Mouse (Mus musculus) forebrain, embryonic 13.5 days (tissue): ENCODE measurements around the gene Pde4dip. TPM values are rescaled to one million over a fixed set of nuclear protein-coding genes. Genes with fewer than 3 reads are reported as not detected.

Source experiments
- ATAC-seq: fragments of 200-750 bp; cut with Nextera tagmentation; 2 replicates; pipeline ENCODE4 v1.8.0; 2017
- H3K27ac ChIP-seq: fragments of 300-500 bp; sonication (generic); 2 replicates; pipeline ENCODE4 v1.5.1; 2015; ENCODE audit warnings: inconsistent platforms, mild to moderate bottlenecking, moderate library complexity
- H3K27me3 ChIP-seq: fragments of 300-500 bp; sonication (generic); 2 replicates; pipeline ENCODE4 v1.6.1; 2015; ENCODE audit warnings: mild to moderate bottlenecking, inconsistent platforms
- H3K36me3 ChIP-seq: fragments of 300-500 bp; sonication (generic); 2 replicates; pipeline ENCODE4 v1.6.1; 2015; ENCODE audit warnings: mild to moderate bottlenecking, inconsistent platforms; ENCODE audit not compliant: poor library complexity, severe bottlenecking
- H3K4me1 ChIP-seq: fragments of 300-500 bp; sonication (generic); 2 replicates; pipeline ENCODE4 v1.6.1; 2015; ENCODE audit warnings: inconsistent platforms
- H3K4me2 ChIP-seq: fragments of 300-500 bp; sonication (generic); 2 replicates; pipeline ENCODE4 v1.6.1; 2015; ENCODE audit warnings: inconsistent platforms, mild to moderate bottlenecking, moderate library complexity
- H3K4me3 ChIP-seq: fragments of 300-500 bp; sonication (generic); 2 replicates; pipeline ENCODE4 v1.5.1; 2015; ENCODE audit warnings: mild to moderate bottlenecking, inconsistent platforms
- H3K9ac ChIP-seq: fragments of 300-500 bp; sonication (generic); 2 replicates; pipeline ENCODE4 v1.6.1; 2015; ENCODE audit warnings: mild to moderate bottlenecking, inconsistent platforms
- H3K9me3 ChIP-seq: fragments of 300-500 bp; sonication (generic); replicated peaks from 2 replicates; pipeline ENCODE4 v1.6.1; 2016; ENCODE audit warnings: inconsistent platforms
- WGBS: fragments of 180-500 bp; shearing (Covaris S2); methylation state at CpG from one replicate; pipeline ENCODE4 v1.1.7; 2015; 5-methylcytosine and 5-hydroxymethylcytosine counted together
- polyA plus RNA-seq: library from polyadenylated mRNA; unstranded; fragments of >200 nt; fragmentation: Nextera tagmentation; extraction: Ambion mirVana; gene quantifications from 2 replicates; pipeline ENCODE4 v1.2.1, GENCODE M21; 2015

The Pde4dip gene
- polyA plus RNA-seq, 1 experiment from 2014 or later: 37.3 TPM

GRCm38 (mm10) chr3:97667093-97667675 lies 221.3 kb downstream of the Pde4dip start:
- Histone ChIP-seq H3K4me1 (no peaks in the 10 kb centered on the region), H3K9me3 (no peaks in the 10 kb centered on the region), H3K9ac (no peak overlapping the region), H3K4me2 (no peak overlapping the region), H3K27me3 (no peaks in the 10 kb centered on the region), H3K27ac (no peak overlapping the region), H3K4me3 (no peak overlapping the region), H3K36me3 (peaks cover 62% of the 10 kb centered on the region)
- WGBS: 86% methylated on average over 14 of the region's 14 CpGs
- ATAC-seq: no peak

GRCm38 (mm10) chr3:97666154-97666553 lies 222.4 kb downstream of the Pde4dip start:
- Histone ChIP-seq H3K9me3 (no peaks in the 10 kb centered on the region), H3K36me3 (peaks cover 57% of the 10 kb centered on the region), H3K27me3 (no peaks in the 10 kb centered on the region), H3K27ac (no peak overlapping the region), H3K4me1 (no peaks in the 10 kb centered on the region), H3K4me2 (no peak overlapping the region), H3K9ac (no peak overlapping the region), H3K4me3 (no peak overlapping the region)
- WGBS: 76% methylated on average over 8 of the region's 8 CpGs
- no peak for ATAC-seq

- Histone ChIP-seq H3K9ac (no peak overlapping the region), H3K4me2 (no peak overlapping the region), H3K36me3 (peaks cover 55% of the 10 kb centered on the region), H3K4me1 (no peaks in the 10 kb centered on the region), H3K27ac (no peak overlapping the region), H3K27me3 (no peaks in the 10 kb centered on the region), H3K9me3 (no peaks in the 10 kb centered on the region), H3K4me3 (no peak overlapping the region)
- WGBS: 93% methylated on average over 9 of the region's 9 CpGs
- no peak for ATAC-seq
Measured at GRCm38 (mm10) chr3:97665525-97665924, 223.0 kb downstream of the Pde4dip start.

GRCm38 (mm10) chr3:97661206-97661605 lies 227.3 kb downstream of the Pde4dip start:
- WGBS: 72% methylated on average over 8 of the region's 8 CpGs
- H3K36me3 ChIP-seq: peaks cover 19% of the 10 kb centered on the region
- no peak for ATAC-seq
- H3K4me3 ChIP-seq: no peak overlapping the region
- no peak overlapping the region for H3K4me2 ChIP-seq
- H3K9me3 ChIP-seq: no peaks in the 10 kb centered on the region
- no peak overlapping the region for H3K9ac ChIP-seq
- H3K4me1 ChIP-seq: peaks cover 17% of the 10 kb centered on the region
- H3K27ac ChIP-seq: no peak overlapping the region
- H3K27me3 ChIP-seq: no peaks in the 10 kb centered on the region

- H3K4me3 ChIP-seq: no peak overlapping the region
- H3K9ac ChIP-seq: 0 out of 2 replicates have a peak overlapping the region, but pooled peaks have one; percentile 3
- ATAC-seq: no peak
- H3K9me3 ChIP-seq: no peaks in the 10 kb centered on the region; the same call in 1 of the 2 replicates
- H3K4me2 ChIP-seq: no peak overlapping the region
- 91% methylated on average over 7 of the region's 7 CpGs for WGBS
- no peaks in the 10 kb centered on the region for H3K27me3 ChIP-seq
- H3K4me1 ChIP-seq: peaks cover 17% of the 10 kb centered on the region
- H3K36me3 ChIP-seq: peaks cover 11% of the 10 kb centered on the region; the same call in 1 of the 2 replicates
- no peak overlapping the region for H3K27ac ChIP-seq
Measured at GRCm38 (mm10) chr3:97659746-97660145, 228.8 kb downstream of the Pde4dip start.

GRCm38 (mm10) chr3:97658426-97659193 lies 229.9 kb downstream of the Pde4dip start:
- H3K4me2 ChIP-seq: peak overlapping the region; percentile 83
- H3K27me3 ChIP-seq: no peaks in the 10 kb centered on the region
- peaks cover 17% of the 10 kb centered on the region for H3K4me1 ChIP-seq
- H3K9ac ChIP-seq: peak overlapping the region; percentile 78
- ATAC-seq: peak; percentile 82
- 0 out of 2 replicates have a peak overlapping the region, but pooled peaks have one; percentile 31 for H3K27ac ChIP-seq
- no peaks in the 10 kb centered on the region; the same call in 1 of the 2 replicates for H3K9me3 ChIP-seq
- 1% methylated on average over 41 of the region's 50 CpGs for WGBS
- peak overlapping the region; percentile 78 for H3K4me3 ChIP-seq
- H3K36me3 ChIP-seq: peaks cover 3% of the 10 kb centered on the region; the same call in 1 of the 2 replicates

- Histone ChIP-seq H3K4me1 (peaks cover 17% of the 10 kb centered on the region), H3K9me3 (no peaks in the 10 kb centered on the region; the same call in 1 of the 2 replicates), H3K4me2 (peak within 1 kb of the TSS; percentile 83), H3K9ac (peak within 1 kb of the TSS; percentile 78), H3K27me3 (no peaks in the 10 kb centered on the region), H3K36me3 (0 out of 2 replicates have a peak, but pooled peaks cover 3% of the 10 kb centered on the region), H3K4me3 (peak within 1 kb of the TSS; percentile 78), H3K27ac (0 out of 2 replicates have a peak within 1 kb of the TSS, but pooled peaks have one; percentile 31)
- peak; percentile 96 for ATAC-seq
- 3% methylated on average over 51 of the region's 51 CpGs for WGBS
Measured at GRCm38 (mm10) chr3:97657655-97658411, 230.7 kb downstream of the Pde4dip start, which contains the start of gene Prkab2. TSS of gene Prkab2 (plus strand) at chr3:97658193.

GRCm38 (mm10) chr3:97654901-97655300 lies 233.6 kb downstream of the Pde4dip start:
- Histone ChIP-seq H3K4me2 (no peak overlapping the region), H3K9me3 (no peaks in the 10 kb centered on the region; the same call in 1 of the 2 replicates), H3K4me3 (no peak overlapping the region), H3K27ac (no peak overlapping the region), H3K4me1 (peaks cover 17% of the 10 kb centered on the region), H3K9ac (no peak overlapping the region), H3K27me3 (no peaks in the 10 kb centered on the region), H3K36me3 (no peaks in the 10 kb centered on the region)
- ATAC-seq: no peak
- 81% methylated on average over 8 of the region's 8 CpGs for WGBS

- ATAC-seq: no peak
- 94% methylated on average over 5 of the region's 5 CpGs for WGBS
- Histone ChIP-seq H3K27me3 (no peaks in the 10 kb centered on the region), H3K4me3 (no peak overlapping the region), H3K9me3 (no peaks in the 10 kb centered on the region; the same call in 1 of the 2 replicates), H3K36me3 (no peaks in the 10 kb centered on the region), H3K4me2 (no peak overlapping the region), H3K27ac (no peak overlapping the region), H3K9ac (no peak overlapping the region), H3K4me1 (peaks cover 6% of the 10 kb centered on the region)
Measured at GRCm38 (mm10) chr3:97653781-97654180, 234.7 kb downstream of the Pde4dip start.

GRCm38 (mm10) chr3:97651604-97652003 lies 236.9 kb downstream of the Pde4dip start:
- WGBS: 85% methylated on average over 10 of the region's 10 CpGs

GRCm38 (mm10) chr3:97649469-97649868 lies 239.0 kb downstream of the Pde4dip start:
- 81% methylated on average over 6 of the region's 6 CpGs for WGBS
- no peak overlapping the region for H3K9ac ChIP-seq
- H3K4me3 ChIP-seq: no peak overlapping the region
- ATAC-seq: no peak
- no peak overlapping the region for H3K4me2 ChIP-seq
- H3K27me3 ChIP-seq: no peaks in the 10 kb centered on the region
- H3K4me1 ChIP-seq: no peaks in the 10 kb centered on the region
- no peaks in the 10 kb centered on the region for H3K36me3 ChIP-seq
- H3K27ac ChIP-seq: no peak overlapping the region
- no peaks in the 10 kb centered on the region for H3K9me3 ChIP-seq

More at GRCm38 (mm10) chr3:97651604-97652003, 236.9 kb downstream of the Pde4dip start:
- Histone ChIP-seq H3K9ac (no peak overlapping the region), H3K9me3 (no peaks in the 10 kb centered on the region; the same call in 1 of the 2 replicates), H3K27ac (no peak overlapping the region), H3K27me3 (no peaks in the 10 kb centered on the region), H3K4me2 (no peak overlapping the region), H3K4me3 (no peak overlapping the region), H3K36me3 (no peaks in the 10 kb centered on the region), H3K4me1 (no peaks in the 10 kb centered on the region)
- ATAC-seq: no peak
